Mouse (Mus musculus) CH12.LX (cell line): ENCODE data around the gene Tex9. TPM values are rescaled to one million over a fixed set of nuclear protein-coding genes. Genes with fewer than 3 reads are reported as not detected.

ENCODE experiments used
- DNase-seq: peaks from one replicate; pipeline ENCODE4 v3.0.0-alpha.2; 2013; ENCODE audit errors: extremely low read depth
- H3K27ac ChIP-seq: 2 replicates; pipeline ENCODE4 v1.5.1; 2012; ENCODE audit warnings: low read depth, mild to moderate bottlenecking, control low read depth, moderate library complexity; ENCODE audit not compliant: insufficient read depth
- H3K27me3 ChIP-seq: replicated peaks from 2 replicates; pipeline ENCODE3; 2012; ENCODE audit warnings: inconsistent platforms
- H3K36me3 ChIP-seq, 2 experiments: replicated peaks in 1 of 2; 2 replicates each; pipeline versions ENCODE3 to v1.6.1; 2012; ENCODE audit warnings: inconsistent platforms in 1 of 2, low read length in 1 of 2, mild to moderate bottlenecking in 1 of 2, mixed read lengths in 1 of 2, moderate library complexity in 1 of 2; ENCODE audit not compliant: control insufficient read depth in 1 of 2, insufficient read depth in 1 of 2
- H3K4me1 ChIP-seq, 2 experiments: 2 replicates each; pipeline ENCODE4 v1.6.1; 2012; ENCODE audit warnings: inconsistent platforms in 1 of 2, moderate library complexity in 1 of 2; ENCODE audit not compliant: insufficient read depth in 2 of 2, control insufficient read depth in 1 of 2
- H3K4me2 ChIP-seq: 2 replicates; pipeline ENCODE4 v1.6.1; 2012; ENCODE audit warnings: low read depth, mild to moderate bottlenecking, control low read depth; ENCODE audit not compliant: poor library complexity, insufficient read depth, severe bottlenecking
- H3K4me3 ChIP-seq, 3 experiments: fragments of 150-350 bp in 1 of 3; sonication (generic) in 1 of 3; replicated peaks in 1 of 3; 2 replicates each; pipeline versions ENCODE3 to v1.5.1; 2011 to 2012; ENCODE audit warnings: low read depth in 2 of 3, low read length in 2 of 3, mild to moderate bottlenecking in 2 of 3, moderate library complexity in 2 of 3, control low read depth in 1 of 3, improper control_type of control experiment in 1 of 3, inconsistent platforms in 1 of 3, mixed read lengths in 1 of 3; ENCODE audit not compliant: poor library complexity in 1 of 3
- H3K79me2 ChIP-seq: replicated peaks from 2 replicates; pipeline ENCODE4 v1.6.1; 2012; ENCODE audit warnings: mild to moderate bottlenecking, moderate library complexity; ENCODE audit not compliant: control insufficient read depth, poor library complexity, insufficient read depth, severe bottlenecking; ENCODE audit errors: extremely low read depth
- H3K9ac ChIP-seq: 2 replicates; pipeline ENCODE4 v1.6.1; 2012; ENCODE audit warnings: low read depth, mild to moderate bottlenecking, control low read depth, moderate library complexity; ENCODE audit not compliant: insufficient read depth
- H3K9me3 ChIP-seq: replicated peaks from 2 replicates; pipeline ENCODE3; 2012; ENCODE audit warnings: low read length, inconsistent platforms, mixed read lengths
- BHLHE40 ChIP-seq: IDR thresholded peaks from 2 replicates; pipeline ENCODE4 v1.6.1; 2011; ENCODE audit warnings: mild to moderate bottlenecking, low read depth, low read length, improper control_type of control experiment
- CHD1 ChIP-seq: IDR thresholded peaks from 2 replicates; pipeline ENCODE4 v1.6.1; 2012; ENCODE audit warnings: low read depth, low read length, improper control_type of control experiment, inconsistent platforms
- CHD2 ChIP-seq: IDR thresholded peaks from 2 replicates; pipeline ENCODE4 v1.6.1; 2011; ENCODE audit warnings: low read length, improper control_type of control experiment
- CTCF ChIP-seq, 2 experiments: IDR thresholded peaks in 1 of 2; conservative IDR thresholded peaks in 1 of 2; 2 replicates each; pipeline ENCODE4 v1.5.1; 2011 to 2012; ENCODE audit warnings: low read depth in 2 of 2, low read length in 2 of 2, improper control_type of control experiment in 1 of 2, inconsistent platforms in 1 of 2, mild to moderate bottlenecking in 1 of 2, moderate library complexity in 1 of 2
- E2F4 ChIP-seq: IDR thresholded peaks from 2 replicates; pipeline ENCODE4 v1.6.1; 2011; ENCODE audit warnings: low read depth, low read length, improper control_type of control experiment; ENCODE audit not compliant: insufficient replicate concordance
- EP300 ChIP-seq: IDR thresholded peaks from 2 replicates; pipeline ENCODE4 v1.6.1; 2011; ENCODE audit warnings: low read length, improper control_type of control experiment
- ETS1 ChIP-seq: conservative IDR thresholded peaks from 2 replicates; pipeline ENCODE4 v1.6.1; 2012; ENCODE audit warnings: low read depth, mild to moderate bottlenecking, inconsistent platforms, low read length, improper control_type of control experiment, moderate library complexity
- GABPA ChIP-seq: IDR thresholded peaks from 2 replicates; pipeline ENCODE4 v1.6.1; 2012; ENCODE audit warnings: low read depth, low read length, improper control_type of control experiment, inconsistent platforms; ENCODE audit not compliant: insufficient replicate concordance
- IRF4 ChIP-seq: IDR thresholded peaks from 2 replicates; pipeline ENCODE4 v1.6.1; 2014; ENCODE audit warnings: low read depth, mild to moderate bottlenecking, inconsistent platforms, low read length, improper control_type of control experiment
- JUN ChIP-seq: IDR thresholded peaks from 2 replicates; pipeline ENCODE4 v1.6.1; 2011; ENCODE audit warnings: low read depth, mild to moderate bottlenecking, low read length, improper control_type of control experiment, moderate library complexity; ENCODE audit not compliant: insufficient read depth
- JUND ChIP-seq: conservative IDR thresholded peaks from 2 replicates; pipeline ENCODE4 v1.6.1; 2011; ENCODE audit warnings: low read depth, low read length, improper control_type of control experiment
- KAT2A ChIP-seq: IDR thresholded peaks from 2 replicates; pipeline ENCODE4 v1.6.1; 2012; ENCODE audit warnings: low read length, improper control_type of control experiment, inconsistent platforms; ENCODE audit not compliant: insufficient replicate concordance
- MEF2A ChIP-seq: IDR thresholded peaks from 2 replicates; pipeline ENCODE4 v1.6.1; 2014; ENCODE audit warnings: low read depth, mild to moderate bottlenecking, inconsistent platforms, low read length, improper control_type of control experiment, borderline replicate concordance
- MXI1 ChIP-seq: IDR thresholded peaks from 2 replicates; pipeline ENCODE4 v1.6.1; 2011; ENCODE audit warnings: mild to moderate bottlenecking, low read depth, low read length, improper control_type of control experiment
- MYC ChIP-seq: IDR thresholded peaks from 2 replicates; pipeline ENCODE4 v1.6.1; 2011; ENCODE audit warnings: low read depth, mild to moderate bottlenecking, improper control_type of control experiment, low read length
- NELFE ChIP-seq: IDR thresholded peaks from 2 replicates; pipeline ENCODE4 v1.6.1; 2011; ENCODE audit warnings: low read depth, low read length, improper control_type of control experiment
- NRF1 ChIP-seq: IDR thresholded peaks from 2 replicates; pipeline ENCODE4 v1.6.1; 2014; ENCODE audit warnings: low read depth, mild to moderate bottlenecking, inconsistent platforms, low read length, improper control_type of control experiment, moderate library complexity
- PAX5 ChIP-seq: IDR thresholded peaks from 2 replicates; pipeline ENCODE4 v1.6.1; 2012; ENCODE audit warnings: low read length, inconsistent platforms, mixed read lengths
- POLR2A ChIP-seq: IDR thresholded peaks from 2 replicates; pipeline ENCODE4 v1.6.1; 2011; ENCODE audit warnings: low read depth, mild to moderate bottlenecking, improper control_type of control experiment, low read length
- RAD21 ChIP-seq: IDR thresholded peaks from 2 replicates; pipeline ENCODE4 v1.6.1; 2011; ENCODE audit warnings: low read depth, mild to moderate bottlenecking, low read length, improper control_type of control experiment, moderate library complexity
- SMC3 ChIP-seq: IDR thresholded peaks from 2 replicates; pipeline ENCODE4 v1.6.1; 2011; ENCODE audit warnings: low read depth, low read length, improper control_type of control experiment
- USF2 ChIP-seq: conservative IDR thresholded peaks from 2 replicates; pipeline ENCODE4 v1.6.1; 2011; ENCODE audit warnings: low read depth, low read length, improper control_type of control experiment
- ZC3H11A ChIP-seq: IDR thresholded peaks from 2 replicates; pipeline ENCODE4 v1.6.1; 2012; ENCODE audit warnings: low read depth, mild to moderate bottlenecking, inconsistent platforms, low read length, improper control_type of control experiment
- ZKSCAN1 ChIP-seq: IDR thresholded peaks from 2 replicates; pipeline ENCODE4 v1.6.1; 2012; ENCODE audit warnings: low read depth, inconsistent platforms, low read length, improper control_type of control experiment, borderline replicate concordance
- ZMIZ1 ChIP-seq: IDR thresholded peaks from 2 replicates; pipeline ENCODE4 v1.6.1; 2012; ENCODE audit warnings: low read depth, mild to moderate bottlenecking, inconsistent platforms, low read length, improper control_type of control experiment
- ZNF384 ChIP-seq: IDR thresholded peaks from 2 replicates; pipeline ENCODE4 v1.6.1; 2012; ENCODE audit warnings: low read depth, low read length, improper control_type of control experiment, inconsistent platforms
- dilution Hi-C: fragments of 300-500 bp; cut with MboI; formaldehyde crosslinking; loops from 2 replicates; pipeline ENCODE4 v1.14.3; 2020; ENCODE audit warnings: low sequenced_read_pairs; ENCODE audit not compliant: extremely low pct_unique_long_range_greater_than_20kb, extremely low pct_ligation_motif_present
- in situ Hi-C: fragments of 300-500 bp; cut with MboI; formaldehyde crosslinking; loops from 3 replicates; pipeline ENCODE4 v1.14.3; 2019; ENCODE audit warnings: low sequenced_read_pairs, low pct_ligation_motif_present, low pct_unique_long_range_greater_than_20kb, mixed read lengths
- polyA plus RNA-seq: library from polyadenylated mRNA; unstranded; fragments of >175 nt; gene quantifications from 2 replicates; pipeline ENCODE4 v1.2.1, GENCODE M21; 2012; ENCODE audit warnings: low read depth; ENCODE audit not compliant: insufficient read length
- total RNA-seq, 2 experiments: library from RNA; depleted of rRNA; stranded (reverse); fragments of 300-350 nt in 1 of 2; fragments of >200 nt in 1 of 2; gene quantifications; 2 replicates each; pipeline ENCODE4 v1.2.3; 2012 to 2014

Gene Tex9
- total and polyA plus RNA-seq, 3 experiments: 12.1 to 27.4 (median 12.7) TPM

- no peak overlapping the region for H3K9ac ChIP-seq
- no peak for DNase-seq
- no peaks in the 10 kb centered on the region for H3K36me3 ChIP-seq
- H3K79me2 ChIP-seq: no peaks in the 10 kb centered on the region
- H3K27me3 ChIP-seq: no peaks in the 10 kb centered on the region
- no peak overlapping the region for H3K4me3 ChIP-seq
- in situ Hi-C loops (no loop called here), dilution Hi-C loops (no loop called here)
- H3K27ac ChIP-seq: no peak overlapping the region
- H3K9me3 ChIP-seq: no peaks in the 10 kb centered on the region
- H3K4me1 ChIP-seq: peaks cover 4 to 8% of the 10 kb centered on the region in 2 experiments; a peak in 2 of 4 replicates
- no peak overlapping the region for H3K4me2 ChIP-seq
- TF ChIP-seq JUN (no peak), MXI1 (no peak), MEF2A (no peak), EP300 (no peak), CTCF (conservative IDR thresholded peaks at IDR 0.05 in 1 of 2, IDR thresholded peaks at IDR 0.05 in 1 of 2; ENCODE audit: low read depth in 2 of 2, low read length in 2 of 2) (no peak), E2F4 (no peak), IRF4 (no peak), ETS1 (no peak), CHD1 (no peak)
Observed at GRCm38 (mm10) chr9:72422284-72422683, 69.7 kb downstream of the Tex9 start.

- peaks cover 0 to 3% of the 10 kb centered on the region in 2 experiments; a peak in 1 of 4 replicates for H3K4me1 ChIP-seq
- in situ Hi-C loops: no loop called here
- dilution Hi-C loops: no loop called here
- no peak for DNase-seq
- H3K9ac ChIP-seq: no peak overlapping the region
- TF ChIP-seq POLR2A (no peak), CHD2 (no peak), KAT2A (no peak), ZC3H11A (no peak), CTCF (conservative IDR thresholded peaks at IDR 0.05 in 1 of 2, IDR thresholded peaks at IDR 0.05 in 1 of 2; ENCODE audit: low read depth in 2 of 2, low read length in 2 of 2) (no peak), SMC3 (no peak)
- no peaks in the 10 kb centered on the region for H3K79me2 ChIP-seq
- no peaks in the 10 kb centered on the region for H3K36me3 ChIP-seq
- no peak overlapping the region for H3K27ac ChIP-seq
- no peaks in the 10 kb centered on the region for H3K9me3 ChIP-seq
- no peaks in the 10 kb centered on the region for H3K27me3 ChIP-seq
- no peak overlapping the region for H3K4me3 ChIP-seq
- no peak overlapping the region for H3K4me2 ChIP-seq
Observed at GRCm38 (mm10) chr9:72420490-72420889, 71.5 kb downstream of the Tex9 start.

- Histone ChIP-seq H3K4me2 (no peak overlapping the region), H3K9me3 (no peaks in the 10 kb centered on the region), H3K27me3 (no peaks in the 10 kb centered on the region), H3K4me3 (no peak overlapping the region), H3K4me1 (peaks cover 0 to 7% of the 10 kb centered on the region in 2 experiments; a peak in 2 of 4 replicates), H3K36me3 (no peaks in the 10 kb centered on the region), H3K79me2 (no peaks in the 10 kb centered on the region), H3K9ac (no peak overlapping the region), H3K27ac (no peak overlapping the region)
- in situ Hi-C loops: no loop called here
- TF ChIP-seq ZNF384 (no peak), MYC (no peak), NRF1 (no peak), PAX5 (no peak), MEF2A (no peak), ZMIZ1 (no peak), NELFE (no peak), RAD21 (no peak), GABPA (no peak), CHD1 (no peak), MXI1 (no peak), USF2 (no peak), ZKSCAN1 (no peak), JUND (no peak), IRF4 (no peak), BHLHE40 (no peak), POLR2A (no peak)
- dilution Hi-C loops: no loop called here
- DNase-seq: no peak
Observed at GRCm38 (mm10) chr9:72418443-72418842, 73.6 kb downstream of the Tex9 start.
